Mouse (Mus musculus) CD4-positive, CD25-positive, alpha-beta regulatory T cell, adult 4 months (primary cell): ENCODE data around the gene Cacna1a. TPM values are rescaled to one million over a fixed set of nuclear protein-coding genes. Genes with fewer than 3 reads are reported as not detected.

Experiments used
- ATAC-seq: one replicate; pipeline ENCODE4 v1.8.0; 2017
- polyA plus RNA-seq, 2 experiments: library from polyadenylated mRNA; unstranded; fragments of 100-300 nt; shearing (Covaris generic); gene quantifications; one replicate each; pipeline ENCODE4 v1.2.1; 2017

The Cacna1a gene
- polyA plus RNA-seq, 2 experiments from 2014 or later, result 8.0 to 11.2 TPM

DNA sequence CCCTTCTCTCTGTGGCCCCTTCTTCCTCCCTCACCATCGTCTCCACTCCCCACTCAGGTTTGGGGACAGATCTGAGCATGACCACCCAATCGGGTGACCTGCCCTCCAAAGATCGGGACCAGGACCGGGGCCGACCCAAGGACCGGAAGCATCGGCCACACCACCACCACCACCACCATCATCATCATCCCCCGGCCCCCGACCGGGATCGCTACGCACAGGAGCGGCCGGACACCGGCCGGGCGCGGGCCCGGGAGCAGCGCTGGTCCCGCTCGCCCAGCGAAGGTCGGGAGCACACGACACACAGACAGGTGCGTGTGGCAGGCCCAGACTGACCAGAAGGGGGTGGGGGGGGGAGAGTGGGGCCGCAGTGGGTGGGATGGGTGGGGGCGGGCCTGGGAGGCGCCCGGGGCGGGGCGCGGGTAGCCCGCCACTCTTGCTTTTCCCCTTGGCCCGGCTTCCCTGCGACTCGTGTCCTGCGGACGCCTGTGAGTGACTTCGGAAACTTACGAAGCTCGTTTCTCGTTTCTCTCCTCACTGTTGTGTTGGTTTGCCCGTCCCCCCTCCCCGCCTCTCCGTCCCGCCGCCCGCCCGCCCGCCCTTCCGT lies 250.4 kb downstream of the Cacna1a start:
- no peak for ATAC-seq

DNA sequence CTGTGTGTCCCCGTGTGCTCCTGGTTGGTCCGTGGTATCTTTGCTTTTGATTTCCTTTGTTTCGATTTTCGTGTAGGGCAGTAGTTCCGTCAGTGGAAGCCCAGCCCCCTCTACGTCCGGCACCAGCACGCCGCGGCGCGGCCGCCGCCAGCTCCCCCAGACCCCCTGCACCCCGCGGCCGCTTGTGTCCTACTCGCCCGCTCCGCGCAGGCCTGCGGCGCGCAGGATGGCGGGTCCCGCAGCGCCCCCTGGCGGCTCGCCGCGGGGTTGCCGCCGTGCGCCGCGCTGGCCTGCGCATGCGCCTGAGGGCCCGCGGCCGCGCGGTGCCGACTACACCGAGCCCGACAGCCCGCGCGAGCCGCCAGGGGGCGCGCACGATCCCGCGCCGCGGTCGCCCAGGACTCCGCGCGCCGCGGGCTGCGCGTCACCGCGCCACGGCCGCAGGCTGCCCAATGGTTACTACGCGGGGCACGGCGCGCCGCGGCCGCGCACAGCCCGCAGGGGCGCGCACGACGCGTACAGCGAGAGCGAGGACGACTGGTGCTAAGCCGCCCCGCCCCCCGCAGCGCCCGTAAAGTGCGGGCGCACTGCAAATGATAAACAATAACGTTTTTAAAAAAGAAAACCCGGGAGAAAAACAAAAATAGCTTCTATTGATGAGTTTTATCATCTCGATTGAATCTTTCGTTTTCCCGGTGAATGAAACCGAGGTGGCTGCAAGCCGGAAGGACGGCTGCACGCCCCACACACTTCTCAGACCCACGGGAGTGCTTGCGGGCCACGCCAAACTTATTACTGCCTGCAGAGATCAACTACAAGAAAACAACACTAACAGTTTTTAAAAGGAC lies 251.1 kb downstream of the Cacna1a start:
- ATAC-seq, result peak; percentile 76

DNA sequence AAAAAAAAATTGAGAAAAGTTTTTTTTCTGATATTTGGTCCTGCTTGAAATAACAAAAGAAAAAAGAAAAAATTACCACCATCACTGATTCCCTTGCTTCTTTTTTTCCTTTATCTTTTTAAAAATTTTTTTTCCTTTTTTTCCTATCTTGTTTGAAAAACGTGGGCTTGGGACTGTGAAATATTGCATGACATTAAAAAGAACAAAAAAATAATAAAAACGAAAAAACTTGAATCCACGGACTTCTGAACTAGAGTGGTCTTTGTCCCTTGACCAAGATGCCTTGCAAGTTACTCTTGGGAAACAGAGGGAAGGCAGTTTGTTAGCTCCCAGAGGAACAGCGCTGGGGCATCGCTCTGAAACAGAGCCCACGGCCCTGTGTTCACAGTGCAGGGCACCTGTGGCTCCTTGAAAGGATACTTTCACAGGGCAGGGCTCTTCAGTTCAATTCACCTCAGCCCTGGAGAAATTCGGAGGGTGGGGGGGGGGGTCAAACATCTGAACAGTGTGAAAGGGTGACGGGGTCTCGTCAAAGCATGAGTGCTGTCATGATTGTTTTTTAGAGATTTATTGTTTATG lies 251.9 kb downstream of the Cacna1a start:
- ATAC-seq, result no peak

DNA sequence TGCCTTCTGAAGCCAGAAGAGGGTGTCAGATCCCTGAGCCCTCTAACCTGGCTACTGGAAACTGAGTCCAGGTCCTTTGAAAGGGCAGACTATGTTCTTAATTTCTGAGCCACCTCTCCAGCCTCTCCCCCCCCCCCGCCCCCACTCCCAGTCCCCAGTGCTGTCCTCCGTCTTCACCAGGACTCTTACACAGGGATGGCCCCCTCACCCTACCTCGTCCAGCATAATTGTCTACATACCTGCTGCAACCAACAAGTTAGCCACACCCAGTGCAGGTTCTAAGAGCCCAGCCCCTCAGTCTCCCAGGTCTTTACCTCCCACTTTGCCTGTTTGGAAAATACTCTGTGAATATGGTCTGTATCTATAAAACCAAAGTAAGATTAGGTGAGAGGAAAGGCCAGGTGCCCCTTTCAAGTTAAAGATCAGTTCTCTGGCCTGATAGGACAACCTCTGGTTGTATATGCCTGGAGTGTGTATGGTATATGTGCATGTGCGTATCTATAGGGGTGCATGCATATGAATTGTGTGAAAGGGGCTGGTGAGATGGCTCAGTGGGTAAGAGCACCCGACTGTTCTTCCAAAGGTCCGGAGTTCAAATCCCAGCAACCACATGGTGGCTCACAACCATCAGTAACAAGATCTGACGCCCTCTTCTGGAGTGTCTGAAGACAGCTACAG lies 252.5 kb downstream of the Cacna1a start:
- no peak for ATAC-seq

DNA sequence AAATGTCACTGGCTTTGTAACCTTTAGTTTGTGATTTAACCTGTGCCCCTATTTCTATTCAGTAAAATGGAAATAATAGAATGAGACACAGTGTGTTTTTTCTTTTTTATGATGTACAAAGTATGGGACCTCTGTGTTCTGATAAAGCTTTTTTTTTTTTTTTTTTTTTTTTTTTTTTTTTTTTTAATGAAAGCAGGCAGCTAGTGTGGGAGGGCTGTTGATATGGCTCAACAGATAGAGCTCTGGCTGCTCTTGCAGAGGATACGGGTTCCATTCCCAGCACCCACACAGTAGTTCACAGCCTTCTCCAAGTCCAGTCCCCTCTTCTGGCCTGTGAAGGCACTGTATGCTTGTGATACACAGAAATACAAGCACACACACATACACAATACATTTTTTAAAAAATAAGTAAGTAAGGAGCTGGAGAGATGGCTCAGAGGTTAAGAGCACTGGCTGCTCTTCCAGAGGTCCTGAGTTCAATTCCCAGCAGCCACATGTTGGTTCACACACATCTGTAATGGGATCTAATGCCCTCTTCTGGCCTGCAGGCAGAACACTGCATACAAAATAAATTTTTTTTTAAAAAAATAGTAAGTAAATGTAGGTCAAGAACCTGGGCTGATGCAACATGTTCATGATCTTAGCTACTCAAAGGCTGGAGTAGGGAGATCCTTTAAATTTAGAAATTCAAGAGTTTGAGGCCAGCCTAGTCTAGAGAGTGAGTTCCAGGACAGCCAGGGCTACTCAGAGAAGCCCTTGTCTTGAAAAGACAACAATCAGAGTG lies 253.5 kb downstream of the Cacna1a start:
- ATAC-seq, result no peak

DNA sequence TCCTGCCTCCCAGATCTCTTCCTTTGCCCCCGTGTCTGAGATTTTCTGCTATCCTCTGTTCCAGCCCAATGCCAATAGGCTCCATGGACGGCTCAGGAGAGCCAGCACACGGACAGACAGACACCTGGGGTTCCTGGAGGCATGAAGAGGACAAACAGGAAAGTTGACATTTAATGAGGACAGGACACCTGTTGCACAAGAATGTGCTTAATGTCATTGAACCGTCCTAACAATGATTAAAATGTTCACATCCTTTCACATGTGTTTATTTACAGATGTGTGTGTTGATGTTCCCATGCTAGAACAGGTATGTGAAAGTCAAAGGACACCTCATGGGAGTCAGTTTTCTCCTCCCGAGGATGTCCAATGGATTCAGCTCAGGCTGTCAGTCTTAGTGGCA lies 254.8 kb downstream of the Cacna1a start:
- ATAC-seq, result no peak

DNA sequence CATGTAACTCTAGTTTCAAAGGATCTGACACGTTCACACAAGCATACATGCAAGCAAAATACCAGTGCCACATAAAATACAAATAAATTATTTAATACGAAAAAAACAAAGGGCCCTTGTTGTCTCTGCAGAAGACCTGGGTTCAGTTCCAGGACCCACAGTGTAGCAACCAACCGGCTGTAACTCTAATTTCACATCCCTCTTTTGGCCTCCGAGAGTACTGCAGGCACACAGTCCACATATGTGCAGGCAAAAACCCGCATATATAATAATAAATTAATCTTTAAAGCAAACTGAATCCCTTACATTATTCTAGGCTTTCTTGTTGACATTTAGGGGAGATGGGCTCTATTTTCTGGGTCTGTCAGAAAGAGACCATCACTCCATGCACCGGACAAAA lies 258.6 kb downstream of the Cacna1a start:
- no peak for ATAC-seq

DNA sequence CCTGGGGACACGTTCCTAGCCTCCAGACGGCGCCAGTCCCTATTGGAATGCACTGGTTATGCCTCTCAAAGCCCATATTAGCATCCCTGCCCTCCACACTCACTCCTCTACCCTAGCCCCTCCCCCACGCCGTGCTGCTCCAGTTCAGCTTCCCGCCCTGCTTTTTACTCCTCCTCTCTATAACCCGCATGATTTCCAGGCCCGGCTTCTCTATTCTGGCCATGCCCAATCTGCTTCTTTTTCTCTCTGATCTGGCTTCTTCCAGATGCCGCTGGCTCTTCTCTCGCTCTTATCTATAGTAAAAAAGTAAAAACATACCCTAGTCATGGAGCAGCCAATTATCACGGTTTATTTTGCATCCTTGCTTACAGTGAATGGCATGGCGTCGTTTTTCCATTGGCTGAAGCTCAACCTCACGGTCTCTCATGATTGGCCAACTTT lies 259.2 kb downstream of the Cacna1a start:
- no peak for ATAC-seq

DNA sequence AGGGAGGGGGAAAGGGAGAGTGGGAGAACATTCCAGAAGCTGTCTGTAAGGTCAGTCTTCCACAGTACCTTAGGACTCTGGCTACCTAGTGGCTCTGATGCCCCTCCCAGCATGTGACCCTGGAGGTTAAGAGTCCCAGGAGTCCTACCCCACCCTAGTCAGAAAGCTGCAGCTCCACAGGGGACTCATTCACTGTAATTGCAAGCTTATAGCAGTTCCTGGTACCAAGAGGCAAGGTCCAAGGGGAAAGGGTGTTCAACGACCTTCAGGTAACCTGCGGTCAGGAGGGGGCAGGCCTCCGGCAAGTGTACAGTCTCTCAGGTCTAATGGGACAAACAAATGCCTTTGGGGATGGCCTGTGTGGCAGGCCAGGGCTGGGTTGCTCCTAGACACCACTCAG lies 262.0 kb downstream of the Cacna1a start:
- no peak for ATAC-seq

DNA sequence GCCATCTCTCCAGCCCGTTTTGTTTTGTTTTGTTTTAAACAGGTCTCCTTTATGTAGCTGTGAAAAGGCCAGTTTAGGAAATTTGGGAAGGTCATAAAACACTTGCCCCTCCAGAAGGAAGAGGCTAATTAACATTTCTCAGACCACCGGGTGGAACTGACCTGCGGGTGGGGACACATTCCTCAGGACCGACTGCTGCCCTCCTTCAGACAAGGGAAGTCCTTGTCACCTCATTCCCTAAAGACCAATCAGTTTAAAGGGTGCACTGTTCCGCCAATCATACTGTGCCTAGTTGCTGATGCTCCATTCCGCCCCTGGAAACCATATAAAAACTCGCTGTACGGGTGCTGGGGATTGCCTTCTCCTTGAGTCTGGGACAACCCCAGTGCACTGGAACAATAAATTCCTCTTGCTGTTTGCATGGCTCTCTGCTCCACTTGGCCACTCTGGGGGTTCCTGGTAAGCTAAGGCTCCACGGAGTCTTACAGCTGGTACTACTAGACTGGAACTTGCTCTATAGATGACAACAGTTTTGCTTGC lies 264.9 kb downstream of the Cacna1a start:
- ATAC-seq, result no peak

DNA sequence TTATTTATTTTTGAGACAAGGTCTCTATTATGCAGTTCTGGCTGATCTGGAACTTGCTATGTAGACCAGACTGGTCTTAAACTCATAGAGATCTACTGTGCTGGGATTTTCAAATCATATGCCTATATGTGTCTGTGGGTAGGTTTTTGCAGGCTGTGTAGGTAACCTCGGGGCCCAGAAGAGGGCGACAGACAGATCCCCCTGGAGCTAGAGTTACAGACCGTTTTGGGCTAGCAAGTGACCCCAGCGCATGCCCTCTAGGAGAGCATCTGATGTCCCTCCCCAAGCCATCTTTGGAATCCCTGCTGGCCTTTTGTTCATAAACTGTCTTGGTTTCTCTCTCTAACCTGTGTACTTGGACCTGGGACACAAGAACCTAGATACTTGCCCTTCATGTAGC lies 266.4 kb downstream of the Cacna1a start:
- ATAC-seq, result no peak

DNA sequence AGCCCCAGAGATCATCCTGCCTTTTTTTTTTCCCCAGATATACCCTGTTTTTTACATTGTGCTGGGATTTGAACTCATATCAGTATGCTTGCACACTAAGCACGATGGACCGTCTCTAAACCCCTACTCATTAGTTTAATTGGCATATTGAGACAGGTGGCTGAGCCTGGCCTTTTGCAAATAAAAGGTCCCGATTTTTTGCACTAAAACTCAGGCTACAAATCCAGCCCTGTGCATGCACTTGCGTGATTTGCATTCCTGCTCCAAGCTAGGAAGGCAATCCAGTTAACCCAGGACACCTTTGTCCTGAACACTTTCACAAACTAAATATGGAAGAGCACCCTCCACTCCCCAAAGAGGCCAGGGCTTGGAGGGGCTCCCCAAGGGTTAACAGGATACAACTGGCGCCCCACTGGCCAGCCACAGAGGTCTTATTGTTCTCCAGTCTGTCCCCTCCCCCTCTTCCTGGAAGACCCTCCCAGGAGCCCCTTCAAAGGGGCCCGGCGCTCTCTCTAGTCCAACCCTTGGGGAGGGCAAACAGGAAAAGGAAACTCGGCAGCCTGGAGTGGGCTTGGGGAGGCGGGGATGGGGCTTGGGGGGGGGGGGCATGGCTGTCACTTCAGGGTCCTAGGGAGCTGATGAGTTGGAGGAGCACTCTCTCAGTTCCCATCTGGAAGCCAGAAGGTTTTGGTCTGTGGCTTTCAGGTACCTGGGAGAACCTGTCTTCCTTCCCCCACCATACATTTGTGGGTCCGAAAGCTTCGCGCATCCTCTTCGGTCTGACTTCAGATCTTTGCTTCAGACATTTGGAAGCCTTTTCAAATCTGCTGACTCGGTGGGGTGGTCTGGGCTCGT lies 267.3 kb downstream of the Cacna1a start:
- ATAC-seq, result no peak

DNA sequence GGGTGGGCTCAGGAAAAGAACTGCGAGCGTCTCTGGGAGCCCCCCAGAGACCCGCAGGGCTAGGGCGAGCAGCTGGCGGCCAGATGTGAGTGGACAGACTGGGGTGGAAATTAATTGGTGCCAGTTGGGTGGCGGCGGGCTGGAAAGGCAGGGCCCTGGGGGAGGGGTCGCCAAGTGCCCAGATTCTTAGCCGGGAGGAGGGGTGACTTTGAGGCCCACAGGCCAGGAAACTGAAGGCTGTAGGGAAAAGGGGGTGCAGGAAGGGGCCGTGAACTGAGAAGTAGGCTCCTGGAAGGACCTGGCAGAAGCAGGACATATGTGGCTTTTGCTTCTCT lies 267.9 kb downstream of the Cacna1a start:
- ATAC-seq, result no peak

DNA sequence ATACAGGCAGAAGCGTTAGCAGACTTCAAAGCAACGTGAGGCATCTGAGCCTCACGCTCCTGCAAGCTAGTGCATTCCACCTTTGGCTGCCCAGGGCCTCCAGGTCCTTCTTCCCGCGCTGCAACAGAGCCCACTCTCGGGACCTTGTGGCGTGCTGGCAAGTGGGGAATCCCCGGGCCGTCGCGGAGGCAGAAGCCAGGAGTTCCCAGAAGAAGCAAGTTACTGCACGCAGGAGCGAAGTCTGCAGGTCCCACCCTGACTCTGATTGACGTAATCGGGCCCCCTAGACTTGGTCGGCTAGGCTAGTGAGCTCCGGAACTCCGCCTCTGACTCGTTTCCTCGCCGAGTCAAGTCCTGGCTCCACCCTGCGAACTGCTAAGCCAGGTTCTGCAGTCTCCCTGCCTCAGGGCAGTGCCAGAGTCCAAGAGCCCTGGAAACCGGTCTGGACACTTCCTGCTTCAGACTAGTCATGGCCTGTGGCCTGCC lies 268.4 kb downstream of the Cacna1a start:
- peak; percentile 56 for ATAC-seq

DNA sequence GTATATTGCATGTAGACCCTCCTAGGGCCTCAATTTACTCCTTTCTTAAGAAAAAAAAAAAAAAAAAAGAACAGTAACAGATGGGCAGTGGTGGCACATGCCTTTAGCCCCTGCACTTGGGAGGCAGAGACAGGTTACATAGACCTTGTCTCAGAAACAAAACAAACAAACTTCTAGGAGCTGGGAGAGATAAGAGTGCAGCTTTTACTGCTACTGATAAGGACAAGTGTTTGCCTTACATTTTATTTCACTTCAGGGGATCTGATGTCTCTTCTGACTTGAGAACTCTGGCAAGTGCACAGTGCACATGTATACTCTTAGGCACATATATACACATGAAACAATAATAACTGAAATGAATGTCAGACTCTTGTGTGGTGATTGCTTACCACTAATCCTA lies 269.0 kb downstream of the Cacna1a start:
- ATAC-seq, result no peak

DNA sequence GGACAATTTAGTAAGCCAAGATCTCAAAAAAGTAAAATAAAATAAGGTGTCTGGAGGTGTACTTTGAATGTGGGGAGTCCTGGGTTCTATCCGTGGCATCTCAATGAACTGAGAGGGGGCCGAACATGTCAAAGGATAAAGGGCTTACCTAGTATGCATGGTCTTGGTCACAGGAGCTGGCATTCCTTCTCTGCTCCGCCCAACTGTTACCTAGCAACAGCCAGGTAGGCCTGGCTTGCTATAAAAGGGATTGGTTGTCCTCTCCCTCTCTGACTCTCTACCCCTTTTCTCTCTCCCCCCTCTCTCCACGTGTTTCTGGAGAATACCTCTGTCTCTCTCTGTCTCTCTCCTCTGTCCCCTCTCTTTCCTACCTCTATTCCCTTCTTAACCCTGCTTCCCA lies 269.4 kb downstream of the Cacna1a start:
- no peak for ATAC-seq

DNA sequence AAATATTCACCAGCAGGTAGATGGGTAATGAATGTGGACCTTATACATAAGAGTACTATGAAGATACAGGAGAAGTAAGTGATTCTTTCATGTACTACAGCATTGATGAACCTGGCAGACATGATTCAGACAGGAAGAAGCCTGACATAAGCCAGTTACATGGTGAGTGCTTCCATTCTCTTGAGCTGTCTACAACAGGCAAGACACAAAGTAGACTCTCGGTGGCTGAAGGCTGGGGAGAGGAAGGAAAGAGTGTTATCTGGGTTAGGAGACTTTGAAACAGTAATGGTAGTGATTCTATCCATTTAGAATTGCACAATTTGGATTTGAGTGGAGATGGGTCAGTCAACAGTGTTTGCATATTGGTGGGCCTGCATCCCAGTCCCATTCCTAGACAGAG lies 270.7 kb downstream of the Cacna1a start:
- ATAC-seq, result no peak

DNA sequence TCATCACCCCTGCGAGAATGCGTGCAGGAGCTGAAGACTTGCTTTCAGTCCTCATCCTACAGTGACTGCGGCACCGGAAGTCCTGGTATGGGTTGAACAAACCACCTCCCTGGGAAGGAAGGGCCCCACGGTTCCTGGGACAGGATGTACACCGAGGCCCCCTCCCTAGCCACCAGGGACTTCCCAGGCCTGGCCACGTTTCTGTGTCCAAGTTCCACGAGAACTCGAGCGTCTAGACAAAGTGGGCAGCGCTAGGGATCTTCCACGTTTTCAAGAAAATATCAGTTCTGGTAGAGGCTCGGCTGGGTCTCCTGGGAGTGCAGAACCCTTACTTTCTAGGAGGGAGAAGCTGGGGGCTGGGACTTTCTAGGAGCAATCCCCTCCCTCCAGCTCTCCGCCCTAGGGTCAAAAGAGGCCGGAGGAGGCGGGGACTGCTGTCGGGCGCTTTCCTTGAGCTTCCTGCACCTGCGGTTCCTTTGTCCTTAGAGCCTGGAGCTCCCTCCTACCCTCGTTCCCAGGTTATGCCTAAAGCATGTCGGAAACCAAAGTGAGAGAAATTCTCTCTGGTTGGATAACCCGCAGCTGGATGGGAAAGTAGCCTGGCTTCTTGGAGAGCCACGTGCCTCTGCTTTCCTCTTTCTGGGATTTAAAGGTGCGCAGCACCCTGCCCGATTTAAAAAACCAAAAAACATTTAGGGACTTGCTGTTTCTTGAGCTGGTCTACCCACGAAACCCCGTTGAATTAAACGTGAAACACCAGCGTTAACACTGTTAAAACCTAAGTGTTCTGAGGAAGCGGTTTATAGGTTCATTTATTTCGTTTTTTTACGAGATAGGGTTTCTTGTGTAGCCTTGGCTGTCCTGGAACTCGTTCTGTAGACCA lies 271.9 kb downstream of the Cacna1a start:
- peak; percentile 50 for ATAC-seq

DNA sequence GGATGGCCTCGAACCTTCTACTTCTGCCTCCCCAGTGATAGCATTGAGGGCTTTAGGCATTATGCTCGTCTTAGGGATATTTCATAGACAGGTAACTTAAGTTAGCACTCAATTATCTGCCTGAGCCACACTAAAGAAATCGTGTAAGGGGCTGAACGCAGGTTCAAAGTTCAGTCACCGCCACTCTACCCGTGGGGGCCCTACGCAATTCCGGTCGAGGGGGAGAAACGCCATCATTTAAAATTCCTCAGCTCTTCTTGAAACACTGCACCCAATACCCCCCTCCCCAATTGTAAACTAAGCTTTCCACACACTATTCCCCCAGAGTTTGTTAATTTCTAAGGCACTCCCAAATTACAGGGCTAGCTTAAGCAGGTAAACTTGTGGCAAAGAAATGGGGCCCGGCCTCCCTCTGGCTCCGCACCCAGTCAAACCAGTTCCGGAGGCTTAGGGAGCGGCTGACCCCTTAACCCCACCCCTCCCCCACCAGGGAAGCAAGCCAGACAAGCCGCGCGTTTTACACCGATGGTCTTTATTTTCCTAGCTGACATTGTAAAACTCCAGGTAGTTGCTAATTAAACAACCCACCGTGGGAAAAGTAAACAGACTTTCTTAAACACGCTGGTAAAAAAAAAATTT lies 272.7 kb downstream of the Cacna1a start:
- ATAC-seq, result no peak

DNA sequence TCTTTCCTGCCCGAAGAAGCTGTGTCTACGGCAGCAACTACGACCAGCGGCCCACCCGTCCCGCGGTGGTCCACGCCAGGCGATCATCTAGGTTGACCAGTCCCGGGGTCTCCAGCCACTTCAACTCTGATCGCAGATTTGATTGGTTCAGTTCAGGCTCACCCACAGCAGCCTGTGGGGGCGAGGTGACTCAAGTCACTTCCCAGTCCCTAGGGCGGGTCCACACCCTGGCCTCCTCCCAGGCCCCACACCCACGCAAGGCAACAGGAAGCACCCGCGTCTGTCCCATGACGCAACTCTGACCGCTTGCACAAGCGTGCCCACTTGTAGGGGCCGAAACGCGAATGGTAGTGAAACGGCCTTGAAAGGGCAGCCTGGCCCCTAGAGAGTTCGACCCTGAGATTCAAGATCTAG lies 273.2 kb downstream of the Cacna1a start:
- ATAC-seq, result peak; percentile 10
